Mouse (Mus musculus): ENCODE measurements around the gene Xlr4c. TPM values are rescaled to one million over a fixed set of nuclear protein-coding genes. Genes with fewer than 3 reads are reported as not detected.
"Not testable (repeated sequence)": the region's sequence is repeated elsewhere in the genome, so short reads cannot be mapped to it uniquely, and the experiment has no call there.

Xlr4c gene
- not detected for total RNA-seq (2021)

- intact Hi-C loops (cut with DNase I); DNase-seq (ENCODE audit: low spot score in 2 of 2): not testable (repeated sequence)
Measured at GRCm38 (mm10) chrX:73242821-73243325, at the start of gene Xlr4c. Gene Xlr4c, minus strand, starts transcription at chrX:73243130.

DNA sequence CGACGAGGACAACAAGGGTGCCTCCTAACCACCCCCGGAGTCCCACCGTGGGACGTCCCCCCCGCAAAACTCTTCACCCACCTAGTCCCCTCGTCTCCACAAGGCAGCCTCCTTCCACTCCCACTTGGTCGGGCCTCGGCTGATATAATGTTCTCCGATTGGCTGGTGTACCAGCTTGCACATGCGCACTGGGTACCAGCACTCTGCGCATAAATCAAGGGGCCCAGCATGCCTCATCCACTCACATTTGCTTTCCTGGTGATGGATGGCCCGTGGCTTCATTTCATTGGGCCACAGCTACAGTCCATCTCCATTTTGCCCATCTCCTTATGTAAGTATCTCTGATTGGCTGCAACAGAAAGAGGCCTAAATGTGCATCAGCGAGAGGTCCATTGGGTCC lies 22.3 kb upstream of the Xlr4c start, which contains the start of gene Xlr3c:
TSS of gene Xlr3c (minus strand) at position 121 of the 400 bp plus-strand sequence.
- DNase-seq (ENCODE audit: low spot score in 2 of 2); intact Hi-C loops (cut with DNase I): not testable (repeated sequence)

- intact Hi-C loops (cut with DNase I): not testable (repeated sequence)
- peak in 1 of 2 experiments; percentile 3 for DNase-seq (ENCODE audit: low spot score in 2 of 2)
Measured at GRCm38 (mm10) chrX:73262428-73262827, 19.5 kb upstream of the Xlr4c start.

GRCm38 (mm10) chrX:73229288-73229687 lies 13.6 kb downstream of the Xlr4c start:
- no peak for DNase-seq (ENCODE audit: low spot score in 2 of 2)
- intact Hi-C loops (cut with DNase I): no loop called here

DNA sequence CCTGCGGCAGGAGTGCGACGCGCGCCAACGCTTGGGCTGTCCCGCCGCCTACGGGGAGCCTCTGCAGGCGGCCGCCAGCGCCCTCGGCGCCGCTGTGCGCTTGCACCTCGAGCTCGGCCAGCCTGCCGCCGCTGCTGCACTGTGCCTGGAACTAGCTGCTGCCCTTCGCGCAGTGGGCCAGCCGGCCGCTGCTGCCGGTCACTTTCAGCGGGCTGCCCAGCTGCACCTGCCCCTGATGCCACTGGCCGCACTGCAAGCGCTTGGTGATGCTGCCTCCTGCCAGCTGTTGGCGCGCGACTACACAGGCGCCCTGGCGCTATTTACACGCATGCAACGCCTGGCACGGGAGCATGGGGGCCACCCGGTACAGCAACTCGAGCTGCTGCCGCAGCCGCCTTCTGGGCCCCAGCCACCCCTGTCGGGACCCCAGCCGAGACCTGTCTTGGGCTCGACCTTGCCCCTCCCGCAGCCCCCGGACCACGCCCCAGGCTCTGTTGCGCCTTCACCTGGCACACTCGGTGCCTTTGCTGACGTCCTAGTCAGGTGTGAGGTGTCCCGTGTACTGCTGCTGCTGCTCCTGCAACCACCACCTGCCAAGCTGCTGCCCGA lies 14.2 kb downstream of the Xlr4c start:
- peak; percentile 64 to 76 for DNase-seq (ENCODE audit: low spot score in 2 of 2)
- intact Hi-C loops (cut with DNase I): no loop called here

DNA sequence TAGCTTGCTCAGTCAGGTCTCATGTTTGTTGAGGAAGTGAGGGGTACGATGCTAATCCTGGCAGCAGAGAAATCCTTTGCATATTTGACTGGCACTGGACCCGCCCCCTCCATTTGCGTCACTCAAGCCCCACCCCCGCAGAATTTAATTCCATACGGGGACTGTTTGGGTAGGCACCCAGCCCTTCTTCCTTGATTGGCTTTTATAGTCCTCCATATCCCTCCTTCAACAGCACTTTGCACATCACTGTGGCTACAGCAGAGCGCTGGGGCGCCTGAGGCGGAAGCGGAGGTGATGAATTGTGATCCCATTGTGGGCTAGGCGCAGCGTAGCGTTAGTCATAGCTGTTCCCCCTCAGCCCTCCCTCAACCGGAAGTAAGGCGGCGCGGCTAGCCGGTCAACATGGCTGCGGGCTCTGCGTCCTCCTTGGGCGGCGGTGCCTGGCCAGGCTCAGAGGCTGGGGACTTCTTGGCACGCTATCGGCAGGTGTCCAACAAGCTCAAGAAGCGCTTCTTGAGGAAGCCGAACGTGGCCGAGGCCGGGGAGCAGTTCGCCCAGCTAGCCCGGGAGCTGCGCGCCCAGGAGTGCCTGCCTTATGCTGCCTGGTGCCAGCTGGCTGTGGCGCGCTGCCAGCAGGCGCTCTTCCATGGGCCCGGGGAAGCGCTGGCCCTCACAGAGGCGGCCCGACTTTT lies 14.9 kb downstream of the Xlr4c start, which contains the start of gene F8a:
TSS of gene F8a (plus strand) at position 378 of the 692 bp plus-strand sequence.
- intact Hi-C loops (cut with DNase I): no loop called here
- peak; percentile 76 to 80 for DNase-seq (ENCODE audit: low spot score in 2 of 2)

DNA sequence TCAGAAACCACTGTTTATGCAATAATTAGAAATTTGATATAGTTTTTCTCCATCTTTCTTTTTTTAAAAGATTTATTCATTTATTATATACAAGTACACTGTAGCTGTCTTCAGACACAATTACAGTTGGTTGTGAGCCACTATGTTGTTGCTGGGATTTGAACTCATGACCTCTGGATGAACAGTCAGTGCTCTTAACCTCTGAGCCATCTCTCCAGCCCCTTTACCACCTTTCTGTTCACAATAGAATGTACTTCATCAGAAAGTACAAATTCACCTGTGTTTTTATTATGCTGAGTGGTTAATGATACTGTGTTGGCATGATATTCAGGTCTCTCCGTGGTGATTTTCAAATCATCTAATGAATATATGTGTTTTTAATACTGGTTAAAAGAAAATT lies 17.6 kb downstream of the Xlr4c start:
- intact Hi-C loops (cut with DNase I): no loop called here
- no peak for DNase-seq (ENCODE audit: low spot score in 2 of 2)

DNA sequence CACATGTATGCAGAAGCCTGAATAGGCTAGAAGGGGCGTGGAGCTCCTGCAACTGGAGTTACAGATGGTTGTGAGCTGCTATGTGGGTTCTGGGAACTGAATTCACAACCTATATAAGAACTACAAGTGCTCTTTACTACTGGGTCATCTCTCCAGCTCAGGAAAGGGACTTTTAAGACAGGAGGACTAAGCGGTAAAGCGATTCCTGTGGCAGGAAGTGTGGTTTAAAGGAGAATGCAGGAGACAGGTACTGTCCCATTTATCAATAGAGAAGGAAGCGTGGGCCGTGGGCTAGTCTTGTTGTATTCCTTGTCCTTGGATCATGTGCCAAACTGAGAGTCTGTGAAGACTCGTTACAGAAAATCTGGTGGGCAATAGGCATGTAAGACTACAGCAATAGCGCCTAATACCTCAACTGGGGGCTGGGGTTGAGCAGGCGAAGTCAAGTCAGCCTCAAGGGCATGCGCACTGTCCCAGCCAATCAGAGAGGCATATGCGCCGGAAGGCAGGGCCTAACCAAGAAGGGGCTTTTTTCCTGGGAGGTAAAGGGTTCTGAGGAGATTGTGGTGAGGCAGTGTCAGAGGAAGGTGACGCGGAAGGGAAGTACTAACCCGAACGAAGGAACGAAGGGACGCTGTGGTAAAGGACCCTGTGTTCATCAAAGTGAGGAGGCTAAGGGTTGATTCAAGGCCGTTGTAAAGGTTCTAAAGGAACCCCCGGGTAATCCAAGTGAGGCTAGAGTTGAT lies 28.9 kb downstream of the Xlr4c start, which contains the start of gene Xlr4b:
TSS of gene Xlr4b (plus strand) at position 515 of the 746 bp plus-strand sequence.
- intact Hi-C loops (cut with DNase I); DNase-seq (ENCODE audit: low spot score in 2 of 2): not testable (repeated sequence)

GRCm38 (mm10) chrX:73191934-73192333 lies 51.0 kb downstream of the Xlr4c start, which contains the start of gene Xlr3b:
Gene Xlr3b, plus strand, starts transcription at chrX:73192207.
- intact Hi-C loops (cut with DNase I): not testable (repeated sequence)
- DNase-seq (ENCODE audit: low spot score in 2 of 2): peak in 1 of 2 experiments; percentile 13

Other genes starting within 250 kb of the Xlr4c start
- gene Pnma5, start 206.0 kb downstream of the Xlr4c start, total RNA-seq (2021): under 1 TPM; 0.30 to 0.48 TPM
- 10 to 100 TPM; 13.7 to 16.0 TPM for gene Pnma3, start 178.3 kb downstream of the Xlr4c start, total RNA-seq (2021)
- 1 to 10 TPM in 1 of 2 experiments, under 1 TPM in 1; 0.59 to 1.7 TPM for gene Xlr4a, start 160.7 kb downstream of the Xlr4c start, total RNA-seq (2021)
- gene Xlr3a, start 146.0 kb downstream of the Xlr4c start, total RNA-seq (2021): 1 to 10 TPM; 2.9 to 4.2 TPM
- under 1 TPM in 1 of 2 experiments, not detected in 1; 0.70 TPM for gene Gm14685, start 126.1 kb downstream of the Xlr4c start, total RNA-seq (2021)
- not detected for gene Xlr5b, start 94.3 kb downstream of the Xlr4c start, total RNA-seq (2021)
- 1 to 10 TPM; 1.2 TPM for gene DXBay18, start 93.7 kb downstream of the Xlr4c start, total RNA-seq (2021)
- not detected for gene Spin2d, start 66.1 kb downstream of the Xlr4c start, total RNA-seq (2021)
- gene Xlr3b, start 50.9 kb downstream of the Xlr4c start, total RNA-seq (2021): 10 to 100 TPM in 1 of 2 experiments, 1 to 10 TPM in 1; 2.3 to 10.1 TPM
- 1 to 10 TPM in 1 of 2 experiments, under 1 TPM in 1; 0.27 to 1.3 TPM for gene Xlr4b, start 28.8 kb downstream of the Xlr4c start, total RNA-seq (2021)
- 10 to 100 TPM; 14.9 to 17.3 TPM for gene F8a, start 14.8 kb downstream of the Xlr4c start, total RNA-seq (2021)
- not detected for gene Xlr3c, start 22.3 kb upstream of the Xlr4c start, total RNA-seq (2021)
- gene Xlr5a, start 49.8 kb upstream of the Xlr4c start, total RNA-seq (2021): not detected
- gene Xlr5c, start 49.8 kb upstream of the Xlr4c start, total RNA-seq (2021): not detected
- not detected for gene Gm45015, start 93.7 kb upstream of the Xlr4c start, total RNA-seq (2021)
- gene Zfp275, start 99.5 kb upstream of the Xlr4c start, total RNA-seq (2021): 10 to 100 TPM; 17.7 to 20.3 TPM
- not detected for gene Gm18336, start 155.6 kb upstream of the Xlr4c start, total RNA-seq (2021)
- 1 to 10 TPM; 1.2 to 2.8 TPM for gene Zfp92, start 168.0 kb upstream of the Xlr4c start, total RNA-seq (2021)
- gene Trex2, start 192.2 kb upstream of the Xlr4c start, total RNA-seq (2021): not detected
- gene Haus7, start 215.9 kb upstream of the Xlr4c start, total RNA-seq (2021): 1 to 10 TPM; 6.7 to 8.9 TPM
- gene Bgn, start 240.5 kb upstream of the Xlr4c start, total RNA-seq (2021): 10 to 100 TPM; 15.2 to 19.5 TPM

Data from left cerebral cortex, postnatal 36 days (tissue).